In genomic region chr6:144817329-144817932, GRCm38 (mm10) we compare ENCODE assay signal across 20 mouse cellular contexts. TPM values are rescaled to one million over a fixed set of nuclear protein-coding genes. Genes with fewer than 3 reads are reported as not detected.
DNase-seq lines count a peak whose midpoint lies in the region; ATAC-seq lines count a peak whose summit lies in the region.
"Had no signal": no experiment of that assay in that cellular context is flagged by ENCODE, and none has a peak within 500 bp of the region (broad histone marks: within the 10 kb centered on the region; RNA-seq: fewer than 3 reads in every experiment).

No protein-coding gene starts in this region.

- DNase-seq in layer of hippocampus, adult 8-10 months (ENCODE audit: low spot score in 2 of 2), result peak; percentile 17
- DNase-seq in layer of hippocampus, postnatal 36 days, result no peak
- peak; percentile 6 to 42 for DNase-seq in right cerebral cortex, adult 2 months (ENCODE audit: low spot score in 2 of 2)
- DNase-seq in right cerebral cortex, postnatal 4 days, result no peak
- DNase-seq in telencephalon, adult 2 months (ENCODE audit: low read depth, low spot score), result peak; percentile 19
- DNase-seq in lung, postnatal 36 days, result no peak
- DNase-seq: adrenal gland, postnatal 10 days; cerebellum, postnatal 10 days; forebrain, postnatal 0 days; gastrocnemius, postnatal 36 days; lung, postnatal 14 days; midbrain, embryonic 14.5 days had no signal

- peak overlapping the region; percentile 15; the same call in 1 of the 2 replicates for H3K27ac ChIP-seq in macrophage
- H3K27ac ChIP-seq: heart, embryonic 13.5 days; hindbrain, embryonic 12.5 days; intestine, embryonic 15.5 days; kidney, embryonic 15.5 days had no signal

- no peaks in the 10 kb centered on the region for H3K36me3 ChIP-seq in macrophage (ENCODE audit: inconsistent target)
- H3K36me3 ChIP-seq: heart, embryonic 13.5 days; hindbrain, embryonic 12.5 days; intestine, embryonic 15.5 days; kidney, embryonic 15.5 days had no signal

- no peak for ATAC-seq in megakaryocyte-erythroid progenitor cell, adult 5-6 weeks (replicated peaks; ENCODE audit: low FRiP score, low TSS enrichment, poor library complexity, severe bottlenecking)
- ATAC-seq: CD4-positive, CD25-positive, alpha-beta regulatory T cell, adult 4 months; forebrain, postnatal 0 days; intestine, embryonic 15.5 days had no signal

- no peak overlapping the region for H3K4me3 ChIP-seq in macrophage (ENCODE audit: inconsistent target)
- H3K4me3 ChIP-seq: erythroblast, embryonic 14.5 days; heart, embryonic 13.5 days; hindbrain, embryonic 12.5 days; intestine, embryonic 15.5 days; kidney, embryonic 15.5 days had no signal

- H3K79me2 ChIP-seq in macrophage (ENCODE audit: inconsistent target), result no peaks in the 10 kb centered on the region

- WGBS in macrophage (ENCODE audit: missing documents), result 10% methylated on average over 5 of the region's 5 CpGs

RNA-seq across cellular contexts. Expression of gene Sox5, which starts 35.7 kb away (rescaled TPM):
- 10 to 100 TPM; 38.4 to 42.4 (median 40.8) TPM for total RNA-seq in layer of hippocampus, adult 8-10 months (2022)
- total RNA-seq in layer of hippocampus, postnatal 36 days (2021), result 10 to 100 TPM; 28.7 to 41.6 TPM
- total RNA-seq in macrophage (2018; cell fraction: chromatin; rRNA removed), result 1 to 10 TPM in 1 of 26 experiments, under 1 TPM in 2, not detected in 23; 0.44 to 1.3 (median 0.47) TPM
- under 1 TPM in 2 of 26 experiments, not detected in 24; 0.03 TPM for total RNA-seq in macrophage (2018; cell fraction: cytosol; rRNA removed)
- total RNA-seq in macrophage (2018; cell fraction: nucleus; rRNA removed), result under 1 TPM in 6 of 26 experiments, not detected in 20; 0.18 to 0.61 (median 0.45) TPM
- polyA plus RNA-seq in macrophage (2018), result not detected in 3 replicates
- total RNA-seq in megakaryocyte-erythroid progenitor cell, adult 5-6 weeks (2014; fragmentation: Nextera tagmentation), result 1.7 and 9.1 TPM in 2 replicates
- 3.8 and 4.7 TPM in 2 replicates for total RNA-seq in megakaryocyte-erythroid progenitor cell, adult 5-6 weeks (2017)
- polyA plus RNA-seq: erythroblast, embryonic 14.5 days had no signal

Comparison
In these comparisons a context has a peak if more than half of its experiments do, and no peak if none do; other contexts are left out.
1. DNase-seq: peak in layer of hippocampus, adult 8-10 months (2 of 2), right cerebral cortex, adult 2 months (2 of 2) and telencephalon, adult 2 months (single experiment); none in layer of hippocampus, postnatal 36 days (0 of 2), right cerebral cortex, postnatal 4 days (single experiment) and lung, postnatal 36 days (single experiment).